Mouse (Mus musculus): ENCODE data around the gene Dnm2.
"Not testable (repeated sequence)": the region's sequence is repeated elsewhere in the genome, so short reads cannot be mapped to it uniquely, and the experiment has no call there.

The Dnm2 gene

DNA sequence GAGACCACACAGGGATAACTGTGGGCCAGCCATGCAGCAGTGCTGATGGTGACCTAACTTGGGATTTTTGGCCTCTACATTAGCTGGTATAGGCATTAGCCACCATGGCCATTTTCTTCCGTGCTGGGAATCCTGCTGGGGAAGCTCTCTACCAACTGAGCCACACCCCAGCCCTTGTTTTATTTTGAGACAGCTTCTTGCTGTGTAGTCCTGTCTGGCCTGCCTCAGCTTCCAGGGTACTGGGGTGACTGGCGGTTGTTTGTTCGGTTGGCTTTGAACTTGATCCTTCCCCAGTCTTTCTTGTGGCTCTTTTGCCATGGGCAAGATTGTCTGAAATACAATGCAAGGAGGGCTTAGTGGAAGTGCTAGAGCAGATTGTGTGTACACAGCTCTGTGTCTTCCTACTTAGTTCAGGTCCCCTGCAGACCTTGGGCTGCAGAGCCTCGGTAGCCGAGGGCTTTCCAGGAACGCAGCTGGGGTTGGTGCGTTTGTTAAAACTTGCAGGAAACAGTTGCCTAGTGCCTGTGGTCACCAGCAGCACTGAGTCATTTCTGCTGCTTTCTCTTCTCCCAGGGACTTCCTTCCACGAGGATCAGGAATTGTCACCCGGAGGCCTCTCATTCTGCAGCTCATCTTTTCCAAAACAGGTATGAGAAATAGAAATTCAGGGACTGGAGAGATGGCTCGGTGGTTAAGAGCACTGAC lies 32.4 kb downstream of the Dnm2 start:
- no peak for DNase-seq (ENCODE audit: low spot score)

DNA sequence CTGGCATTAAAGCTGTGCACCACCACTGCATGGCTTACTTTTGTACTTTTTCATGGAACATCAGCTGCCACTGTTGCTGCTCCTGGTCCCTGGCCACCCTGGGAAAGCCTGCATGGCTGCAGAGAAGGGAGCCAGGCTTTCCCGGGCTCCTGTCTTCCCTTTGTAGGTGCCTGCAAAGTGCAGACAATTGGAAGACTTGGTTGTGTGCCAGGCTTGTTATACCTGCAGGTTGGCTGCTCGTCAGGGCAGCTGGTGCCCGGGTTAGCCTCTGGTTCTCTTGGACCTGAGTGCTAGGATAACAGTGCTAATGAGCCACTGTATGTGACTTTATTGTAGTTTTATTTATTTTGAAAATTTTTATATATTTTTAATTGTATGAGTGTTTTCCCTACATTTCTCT lies 34.1 kb downstream of the Dnm2 start:
- no peak for DNase-seq (ENCODE audit: low spot score)

DNA sequence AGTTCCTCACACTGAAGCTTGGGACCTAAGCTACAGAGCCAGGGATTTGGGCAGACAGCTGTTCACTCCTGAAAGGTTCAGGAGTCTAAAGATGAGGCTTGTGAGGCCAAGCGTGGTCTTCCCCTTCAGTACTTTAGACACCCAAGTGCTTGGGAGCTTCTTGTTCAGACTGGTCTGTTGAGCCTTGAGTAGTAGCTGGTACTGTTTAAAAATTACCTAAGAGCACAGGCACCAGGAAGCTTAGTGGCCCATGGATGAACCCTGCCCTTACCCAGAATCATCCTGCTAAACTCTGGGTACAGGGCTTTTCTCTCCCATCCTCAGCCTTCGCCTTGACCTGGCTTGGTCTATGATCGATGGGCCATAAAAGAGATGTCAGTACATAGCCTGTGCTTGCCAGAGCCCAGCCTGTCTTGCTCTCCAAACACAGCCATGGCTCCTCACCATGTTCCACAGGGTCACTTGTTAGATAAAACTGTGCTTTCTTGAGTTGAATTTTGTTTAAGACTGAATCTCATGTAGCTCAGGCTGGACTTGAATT lies 35.8 kb downstream of the Dnm2 start:
- no peak for DNase-seq (ENCODE audit: low spot score)

DNA sequence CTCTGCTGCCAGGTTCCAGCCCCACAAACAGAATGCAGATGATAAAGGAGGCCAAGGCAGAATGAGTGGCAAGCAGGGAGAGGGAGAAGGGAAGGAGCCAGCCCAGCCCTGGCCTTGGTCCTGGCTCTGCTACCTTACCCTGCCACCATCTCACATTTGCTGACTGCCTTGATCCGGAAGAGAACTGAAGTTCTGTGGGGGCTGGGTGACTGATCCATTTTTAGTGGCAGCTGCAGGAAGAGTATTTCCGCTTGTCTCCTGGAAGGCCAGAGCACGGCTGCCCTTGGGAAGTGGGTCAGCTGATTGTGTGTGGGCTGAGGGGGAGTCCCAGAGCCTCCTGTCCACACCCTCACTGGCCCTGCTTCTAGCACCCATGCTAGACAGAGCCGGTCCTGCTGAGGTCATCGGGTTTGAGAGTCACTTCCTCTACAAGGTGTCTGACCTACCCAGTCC lies 38.5 kb downstream of the Dnm2 start:
- no peak for DNase-seq (ENCODE audit: low spot score)

DNA sequence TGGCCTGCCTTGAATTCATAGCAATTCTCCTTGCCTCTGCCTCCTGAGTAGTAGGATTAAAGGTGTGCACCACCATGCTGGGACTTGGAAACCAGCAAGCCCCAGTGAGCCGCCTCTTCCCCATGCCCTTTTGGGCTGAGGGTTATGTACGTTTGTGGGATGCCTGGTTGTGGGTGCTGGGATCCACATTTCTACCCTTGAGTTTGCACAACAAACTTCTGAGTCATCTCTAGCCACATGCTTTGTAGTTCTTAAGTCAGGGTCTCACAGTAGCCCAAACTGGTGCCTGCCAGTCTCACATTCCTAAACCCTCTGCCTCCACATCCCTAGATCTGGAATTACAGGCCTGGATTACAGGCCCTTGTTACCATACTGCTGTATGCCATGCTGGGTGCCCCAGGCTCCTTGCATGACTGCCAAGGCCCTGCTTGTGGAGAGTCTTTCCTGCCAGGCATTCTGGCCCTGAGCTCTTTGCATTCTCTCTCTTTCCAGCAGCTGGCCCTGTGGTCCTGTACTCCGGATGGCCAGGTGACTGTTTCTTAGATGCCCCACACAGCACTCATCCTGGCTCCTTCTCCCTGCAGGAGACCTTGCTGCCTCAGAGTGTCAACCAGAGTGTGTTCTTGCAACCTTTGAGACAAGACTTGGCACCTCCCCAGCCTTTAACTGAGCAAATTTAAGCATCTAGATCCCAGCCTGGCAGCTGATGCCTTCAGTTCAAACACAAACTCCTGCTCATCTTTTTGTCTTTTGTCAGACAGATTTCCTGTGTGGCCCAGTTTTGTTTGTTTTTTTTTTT lies 39.3 kb downstream of the Dnm2 start:
- DNase-seq (ENCODE audit: low spot score) = no peak

DNA sequence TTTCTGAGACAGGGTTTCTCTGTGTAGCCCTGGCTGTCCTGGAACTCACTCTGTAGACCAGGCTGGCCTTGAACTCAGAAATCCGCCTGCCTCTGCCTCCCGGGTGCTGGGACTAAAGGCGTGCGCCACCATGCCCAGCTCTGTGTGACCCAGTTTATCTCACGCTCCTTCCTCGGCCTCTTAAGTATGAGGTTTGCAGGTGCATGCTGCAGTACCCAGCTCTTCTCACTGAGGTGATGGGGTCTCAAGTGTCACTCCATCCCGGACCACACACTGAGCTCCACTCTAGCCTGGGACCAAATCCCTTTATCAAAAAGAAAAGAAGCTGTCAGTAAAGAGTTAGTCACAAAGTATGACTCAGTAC lies 39.8 kb downstream of the Dnm2 start:
- DNase-seq (ENCODE audit: low spot score) = not testable (repeated sequence)

DNA sequence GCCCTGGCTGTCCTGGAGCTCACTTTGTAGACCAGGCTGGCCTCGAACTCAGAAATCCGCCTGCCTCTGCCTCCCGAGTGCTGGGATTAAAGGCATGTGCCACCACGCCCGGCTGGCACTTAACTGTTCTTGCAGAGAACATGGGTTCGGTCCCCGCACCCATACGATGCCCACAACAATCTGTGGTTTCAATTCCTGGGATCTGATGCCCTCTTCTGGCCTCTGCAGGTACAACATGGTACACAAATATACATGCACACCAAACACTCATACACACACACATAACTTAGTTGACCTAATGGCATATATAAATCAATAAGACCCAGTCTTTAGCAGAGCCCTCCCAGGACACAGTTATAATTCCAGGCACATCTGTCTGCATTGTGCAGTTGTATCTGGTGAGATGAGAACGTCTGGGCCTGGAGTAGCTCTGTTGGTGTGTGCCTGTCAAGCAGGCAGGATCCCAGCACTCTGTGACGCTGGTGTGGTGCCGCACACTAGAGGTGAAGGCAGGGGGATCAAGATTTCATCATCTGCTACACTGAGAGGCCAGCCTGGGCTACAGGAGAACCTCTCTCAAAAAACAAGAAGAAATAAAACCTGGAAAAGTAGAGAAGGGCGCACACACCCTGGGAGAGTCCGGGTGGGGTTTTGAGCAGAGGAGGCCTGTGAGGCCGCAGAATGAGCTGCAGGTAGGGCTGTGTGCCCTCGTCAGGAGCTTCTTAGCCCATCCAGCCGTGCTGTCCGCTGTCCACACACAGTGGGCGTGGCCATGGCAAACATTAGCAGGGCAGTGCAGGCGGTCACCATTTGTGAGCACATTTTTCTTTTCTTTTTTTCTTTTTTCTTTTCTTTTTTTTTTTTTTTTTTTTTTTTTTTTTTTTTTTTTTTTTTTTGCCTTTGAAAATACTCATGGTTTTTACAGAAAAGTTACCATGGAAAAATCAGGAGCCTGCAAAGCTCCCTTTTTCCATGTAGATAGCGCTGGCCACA lies 44.6 kb downstream of the Dnm2 start:
- peak; percentile 29 for DNase-seq (ENCODE audit: low spot score)

DNA sequence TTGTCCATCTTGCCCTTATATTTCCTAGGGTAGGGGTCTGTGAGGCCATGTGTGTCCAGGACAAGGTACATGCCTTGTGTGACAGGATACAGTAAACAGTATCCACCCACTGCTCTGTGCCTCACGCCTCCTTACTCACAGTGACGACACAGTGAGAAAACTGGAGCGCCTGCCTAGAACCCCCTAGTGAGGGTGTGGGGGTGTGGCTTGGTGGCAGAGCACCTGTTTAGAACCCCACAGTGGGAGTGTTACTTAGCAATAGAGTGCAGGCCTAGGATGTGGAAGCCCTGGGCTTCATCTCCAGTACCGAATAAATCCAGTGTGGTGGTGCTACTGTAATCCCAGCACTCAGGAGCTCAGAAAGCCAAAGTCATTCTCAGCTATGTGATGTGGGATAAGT lies 48.2 kb downstream of the Dnm2 start:
- DNase-seq (ENCODE audit: low spot score) = no peak

DNA sequence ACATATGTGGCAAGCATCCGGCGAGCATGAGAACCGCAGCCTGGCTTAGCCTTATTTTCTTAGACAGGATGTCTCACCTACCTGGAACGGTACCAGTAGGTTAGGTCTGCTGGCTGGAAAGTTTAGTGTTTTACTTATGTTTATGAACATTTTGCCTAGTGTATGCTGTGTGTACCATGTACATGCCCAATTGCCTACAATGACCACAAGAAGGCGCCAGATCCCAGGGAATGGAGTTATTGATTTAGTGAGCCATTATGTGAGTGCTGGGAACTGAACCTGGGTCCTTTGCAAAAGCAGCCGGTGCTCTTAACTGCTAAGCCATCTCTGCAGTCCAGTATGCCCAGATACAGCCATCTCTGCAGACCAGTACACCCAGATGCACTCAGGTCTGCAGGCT lies 53.0 kb downstream of the Dnm2 start:
- DNase-seq (ENCODE audit: low spot score) = no peak

DNA sequence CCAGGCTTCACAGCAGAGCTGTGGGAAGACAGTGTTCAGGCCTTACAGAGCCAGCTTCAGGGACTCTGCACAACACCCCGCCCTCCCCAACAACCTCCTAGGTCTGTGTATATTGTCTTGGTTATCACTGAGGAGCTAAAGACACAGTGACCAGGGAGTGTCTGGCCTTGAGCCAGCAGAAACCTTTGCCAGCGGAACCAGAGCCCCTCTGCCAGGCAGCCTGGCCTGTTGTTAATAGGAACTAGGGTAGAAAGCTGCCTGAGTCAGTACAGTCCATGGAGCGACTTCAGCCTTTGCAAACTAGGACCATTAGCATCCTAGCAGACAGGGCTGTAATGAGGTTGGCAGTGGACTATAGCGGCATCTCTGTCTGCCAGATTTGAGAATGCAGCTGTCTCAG lies 59.4 kb downstream of the Dnm2 start:
- no peak for DNase-seq (ENCODE audit: low spot score)

DNA sequence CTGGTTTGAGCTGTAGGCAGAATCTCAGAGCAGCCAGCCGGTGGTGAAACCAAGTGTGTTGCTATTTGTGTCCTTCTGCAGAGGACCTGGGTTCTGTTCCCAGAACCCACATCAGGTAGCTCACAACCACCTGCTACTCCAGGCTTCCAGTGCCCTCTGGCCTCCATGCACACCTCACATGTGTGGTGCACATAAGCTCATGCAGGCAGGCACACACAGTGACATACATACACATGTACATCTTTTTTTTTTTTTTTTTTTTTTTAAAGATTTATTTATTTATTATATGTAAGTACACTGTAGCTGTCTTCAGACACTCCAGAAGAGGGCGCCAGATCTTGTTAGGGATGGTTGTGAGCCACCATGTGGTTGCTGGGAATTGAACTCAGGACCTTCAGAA lies 63.5 kb downstream of the Dnm2 start:
- DNase-seq (ENCODE audit: low spot score) = not testable (repeated sequence)

DNA sequence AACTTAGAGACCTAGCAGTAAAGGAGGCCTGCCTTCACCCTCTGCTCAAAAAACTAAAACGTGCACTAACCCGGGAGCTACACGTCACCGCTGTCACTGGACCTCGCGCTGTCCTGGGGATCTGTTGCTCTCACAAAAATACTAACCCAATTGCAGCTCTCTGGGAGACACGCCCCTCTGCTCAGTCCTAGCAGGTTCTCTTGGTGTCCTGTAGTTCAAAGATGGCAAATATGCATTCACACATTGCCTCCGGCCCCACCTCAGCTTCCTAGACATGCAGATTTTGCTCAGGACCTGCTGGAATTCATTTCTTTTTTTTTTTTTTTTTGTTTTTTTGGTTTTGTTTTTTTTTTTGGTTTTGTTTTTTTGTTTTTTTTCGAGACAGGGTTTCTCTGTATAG lies 66.0 kb downstream of the Dnm2 start:
- no peak for DNase-seq (ENCODE audit: low spot score)

DNA sequence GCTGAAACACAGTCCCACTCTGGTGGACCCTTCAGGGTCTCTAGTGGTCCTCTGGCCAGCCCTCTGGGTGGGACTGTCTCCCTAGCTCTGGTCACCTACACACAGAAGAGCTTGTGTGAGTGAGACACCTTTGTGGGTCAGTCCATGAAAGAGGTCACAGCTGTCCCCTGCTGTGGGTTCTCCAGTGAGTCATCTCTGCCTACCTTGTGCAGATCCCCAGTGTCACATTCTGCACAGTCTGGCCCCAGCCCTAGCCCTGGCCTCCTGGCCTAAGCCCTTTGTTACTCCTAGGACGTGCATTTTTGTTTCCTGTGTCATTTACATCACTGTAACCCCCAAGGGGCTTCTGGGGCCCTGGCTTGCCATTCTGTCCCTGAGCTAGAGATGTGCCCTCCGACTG lies 69.2 kb downstream of the Dnm2 start:
- no peak for DNase-seq (ENCODE audit: low spot score)

DNA sequence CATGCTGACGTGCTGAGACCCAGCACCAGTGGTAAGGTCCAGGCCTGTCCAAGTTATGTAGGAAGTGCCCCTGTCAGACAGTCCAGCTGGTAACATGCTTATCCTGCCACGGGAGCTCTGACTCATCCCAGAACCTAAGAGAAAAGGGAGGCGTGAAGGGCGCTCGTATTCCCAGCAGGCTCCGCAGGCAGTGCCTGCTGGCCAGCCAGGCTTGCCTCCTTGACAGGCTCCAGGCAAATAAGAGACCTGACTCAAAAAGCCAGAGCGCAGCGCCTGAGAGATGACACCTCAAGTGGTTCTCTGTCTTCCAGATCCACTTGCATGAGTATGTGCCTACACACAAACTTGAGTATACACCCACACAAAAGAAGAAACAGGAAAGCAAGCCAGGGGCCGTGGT lies 70.0 kb downstream of the Dnm2 start:
- DNase-seq (ENCODE audit: low spot score) = no peak

DNA sequence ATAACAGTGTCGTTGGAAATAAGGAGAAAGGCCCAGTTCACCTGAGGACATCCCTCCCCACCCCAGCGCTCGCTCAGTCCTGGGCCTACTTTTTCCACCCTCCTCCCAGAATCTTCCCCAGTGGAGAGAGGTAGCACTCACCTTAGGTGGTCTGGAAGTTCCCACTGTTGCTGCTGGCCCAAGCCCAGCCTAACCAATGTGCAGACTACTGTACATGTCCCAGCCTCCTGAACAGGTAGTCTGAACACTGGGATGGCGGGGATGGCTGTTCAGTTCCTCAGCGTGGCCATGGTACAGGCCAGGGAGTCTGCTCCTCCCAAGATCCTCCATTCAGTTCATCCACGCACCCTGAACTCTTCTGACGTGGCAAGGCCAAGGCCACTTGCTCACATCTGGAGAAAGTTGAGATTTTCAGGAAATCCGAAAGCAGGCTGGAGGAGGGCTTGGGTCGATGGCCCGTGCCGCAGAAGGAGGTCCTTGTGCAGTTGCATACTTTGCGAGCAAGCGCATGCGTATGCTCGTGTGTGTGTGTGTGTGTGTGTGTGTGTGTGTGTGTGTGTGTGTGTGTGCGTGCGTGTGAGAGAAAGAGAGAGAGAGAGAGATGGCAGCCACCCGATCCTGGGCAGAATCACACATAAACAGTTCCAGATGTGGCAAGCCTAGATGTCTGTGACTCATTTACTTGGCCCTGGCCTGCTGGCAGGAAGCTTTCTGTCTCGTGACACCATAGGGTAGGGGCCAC lies 71.8 kb downstream of the Dnm2 start:
- no peak for DNase-seq (ENCODE audit: low spot score)

DNA sequence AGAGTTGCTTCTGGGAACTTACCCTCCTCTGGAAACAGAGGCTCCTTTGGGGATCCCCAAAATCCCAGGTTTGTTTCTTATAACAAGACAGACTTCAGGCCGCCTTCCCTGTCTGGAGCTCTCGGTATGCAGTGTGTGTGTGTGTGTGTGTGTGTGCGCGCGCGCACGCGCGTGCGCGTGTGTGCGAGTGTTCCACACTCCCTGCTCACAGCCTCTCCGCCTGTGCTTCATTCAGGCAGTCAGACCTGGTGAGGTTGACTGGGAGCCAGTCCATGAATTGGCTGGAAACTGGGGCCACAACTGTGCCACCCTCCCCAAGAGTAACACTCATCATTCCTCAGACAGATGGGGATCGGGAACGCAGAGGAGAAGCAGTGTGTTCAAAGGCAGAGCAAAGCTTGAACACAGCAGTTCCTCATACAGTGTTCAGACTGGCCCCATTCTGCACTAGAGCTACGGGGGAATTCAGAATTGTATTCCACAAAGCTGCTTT lies 72.4 kb downstream of the Dnm2 start:
- no peak for DNase-seq (ENCODE audit: low spot score)

DNA sequence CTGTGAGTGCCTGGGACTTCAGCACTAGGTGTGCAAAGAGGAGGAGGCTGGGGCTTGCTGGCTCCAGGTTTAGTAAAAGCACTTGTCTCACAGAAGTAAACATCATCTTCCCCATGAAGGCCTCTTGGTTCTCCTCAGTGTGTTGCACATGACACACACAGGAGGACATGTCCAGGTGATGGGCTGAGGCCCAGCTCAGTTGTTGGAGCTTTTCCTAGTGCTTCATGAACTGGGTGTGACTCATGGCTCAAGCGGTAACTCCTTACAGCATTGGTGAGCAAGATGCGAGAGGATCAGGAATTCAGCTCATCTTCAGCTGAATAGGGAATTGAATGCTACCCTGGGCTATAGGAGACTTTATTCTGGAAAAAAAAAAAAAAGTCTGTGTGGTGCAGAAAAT lies 73.0 kb downstream of the Dnm2 start:
- DNase-seq (ENCODE audit: low spot score) = no peak

DNA sequence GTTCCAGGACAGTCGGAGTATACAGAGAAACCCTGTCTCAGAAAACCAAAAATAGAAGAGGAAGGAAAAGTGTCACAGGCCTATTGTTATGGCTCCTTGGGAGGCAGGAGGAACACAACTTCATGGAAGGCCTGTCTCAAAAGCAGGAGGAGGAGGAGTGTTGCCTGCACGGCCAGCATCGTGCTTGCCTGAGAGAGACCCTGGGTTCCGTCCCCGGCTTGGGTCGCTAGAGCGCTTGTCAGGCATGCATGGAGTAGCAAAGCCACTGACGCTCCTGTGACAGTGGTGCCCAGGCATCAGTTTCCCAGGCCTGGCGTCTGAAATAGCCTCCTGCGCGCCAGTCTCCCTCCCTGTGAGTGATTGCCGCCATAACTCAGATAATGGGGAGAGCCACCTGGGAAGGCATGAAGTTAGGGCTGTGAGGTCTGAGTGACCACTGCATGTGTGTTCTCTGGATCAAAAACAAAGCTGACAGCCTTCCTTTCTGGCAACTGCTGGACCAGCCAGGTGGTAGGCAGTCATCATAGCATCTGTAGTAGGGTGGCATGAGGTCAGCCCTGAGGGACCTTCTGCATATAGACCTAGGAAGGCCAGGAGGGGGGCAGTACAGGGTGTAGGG lies 73.7 kb downstream of the Dnm2 start:
- DNase-seq (ENCODE audit: low spot score) = no peak

DNA sequence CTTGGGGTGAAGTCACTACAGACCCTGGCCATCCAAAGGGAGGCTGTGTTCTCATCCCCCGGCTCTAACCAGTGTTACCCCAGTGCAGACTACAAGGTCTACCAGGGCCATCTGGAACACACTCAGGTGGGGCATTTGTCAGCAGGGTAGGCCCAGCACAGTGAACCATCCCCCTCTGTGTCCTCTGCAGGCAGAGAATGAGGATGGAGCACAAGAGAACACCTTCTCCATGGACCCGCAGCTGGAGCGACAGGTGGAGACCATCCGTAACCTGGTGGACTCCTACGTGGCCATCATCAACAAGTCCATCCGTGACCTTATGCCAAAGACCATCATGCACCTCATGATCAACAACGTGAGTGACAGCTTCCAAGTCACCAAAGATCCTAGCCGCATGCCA lies 78.6 kb downstream of the Dnm2 start:
- DNase-seq (ENCODE audit: low spot score) = no peak

DNA sequence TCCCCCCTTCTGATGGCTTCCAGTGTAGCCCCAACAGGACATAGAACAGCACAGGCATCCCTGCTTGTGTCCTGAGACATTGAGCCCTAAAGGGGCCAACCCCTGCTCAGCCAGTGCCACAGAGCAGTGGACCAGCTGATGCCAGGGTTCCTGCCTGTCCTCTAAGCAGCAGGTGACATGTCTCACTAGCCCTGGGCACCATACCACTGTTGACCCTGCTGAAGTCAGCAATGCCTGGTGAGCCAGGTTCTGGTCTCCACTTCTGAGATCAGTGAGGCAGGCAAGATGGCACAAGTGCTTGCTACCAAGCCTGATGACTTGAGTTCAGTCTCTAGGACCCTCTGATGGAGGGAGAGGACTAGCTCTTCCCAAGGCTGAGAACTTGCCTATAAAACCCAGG lies 81.1 kb downstream of the Dnm2 start:
- no peak for DNase-seq (ENCODE audit: low spot score)
